ENCODE assay signal across 10 mouse cellular contexts in the genomic region with DNA sequence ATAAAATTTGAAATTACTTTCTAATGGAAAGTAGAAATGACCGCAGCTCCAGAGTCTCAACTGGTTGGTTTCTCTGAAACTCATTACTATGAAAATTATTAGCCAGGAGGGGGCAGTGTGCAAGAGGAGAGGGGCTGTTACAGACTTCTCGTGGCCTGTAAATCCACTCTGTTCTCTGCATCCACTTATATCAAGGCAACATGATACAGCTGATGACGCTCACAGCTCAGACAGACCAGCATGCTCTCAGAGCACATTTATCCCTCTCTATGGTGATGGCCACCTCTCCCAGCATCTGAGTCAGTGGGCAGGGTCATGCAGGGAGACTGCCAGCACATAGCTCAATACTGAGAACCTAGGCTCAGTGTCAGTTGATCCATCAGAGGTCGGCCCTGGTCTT.
DNase-seq lines count a peak whose midpoint lies in the region; ATAC-seq lines count a peak whose summit lies in the region.
"Had no signal": no experiment of that assay in that cellular context is flagged by ENCODE, and none has a peak within 500 bp of the region (broad histone marks: within the 10 kb centered on the region; RNA-seq: fewer than 3 reads in every experiment).

No protein-coding gene starts in this region.

- H3K4me3 ChIP-seq in limb, embryonic 11.5 days (ENCODE audit: low read depth, low read length), result no peak overlapping the region
- H3K4me3 ChIP-seq in limb, embryonic 10.5 days, result no peak overlapping the region
- no peak overlapping the region for H3K4me3 ChIP-seq in embryonic facial prominence, embryonic 15.5 days (replicated peaks)
- H3K4me3 ChIP-seq in midbrain, embryonic 14.5 days (replicated peaks; ENCODE audit: low read depth, low read length), result no peak overlapping the region
- H3K4me3 ChIP-seq in kidney, embryonic 15.5 days (replicated peaks), result no peak overlapping the region
- H3K4me3 ChIP-seq: limb, embryonic 13.5 days had no signal

- H3K4me2 ChIP-seq in limb, embryonic 11.5 days (ENCODE audit: low read depth, severe bottlenecking), result no peak overlapping the region
- no peak overlapping the region for H3K4me2 ChIP-seq in embryonic facial prominence, embryonic 15.5 days (replicated peaks)
- no peak overlapping the region for H3K4me2 ChIP-seq in midbrain, embryonic 14.5 days (ENCODE audit: low read length)
- no peak overlapping the region for H3K4me2 ChIP-seq in kidney, embryonic 15.5 days
- H3K4me2 ChIP-seq: limb, embryonic 13.5 days had no signal

- WGBS in limb, embryonic 11.5 days, result 65% methylated on average over 4 of the region's 4 CpGs
- 74% methylated on average over 4 of the region's 4 CpGs for WGBS in limb, embryonic 10.5 days
- WGBS in embryonic facial prominence, embryonic 15.5 days, result 52% methylated on average over 4 of the region's 4 CpGs
- WGBS in midbrain, embryonic 14.5 days, result 68% methylated on average over 4 of the region's 4 CpGs
- WGBS in kidney, embryonic 15.5 days, result 60% methylated on average over 4 of the region's 4 CpGs

- ATAC-seq in limb, embryonic 11.5 days (ENCODE audit: insufficient number of reproducible peaks, low FRiP score, low TSS enrichment, low read depth), result peak; percentile 37; the same call in 1 of the 2 replicates
- ATAC-seq in embryonic facial prominence, embryonic 15.5 days (ENCODE audit: insufficient number of reproducible peaks, low FRiP score, low TSS enrichment, low read depth), result peak; percentile 57; the same call in 1 of the 2 replicates
- no peak for ATAC-seq in midbrain, embryonic 14.5 days (ENCODE audit: low FRiP score, low TSS enrichment)
- ATAC-seq in kidney, embryonic 15.5 days (replicated peaks; ENCODE audit: low FRiP score), result no peak; the same call in 1 of the 2 replicates

- no peaks in the 10 kb centered on the region for H3K27me3 ChIP-seq in limb, embryonic 11.5 days (ENCODE audit: control insufficient read depth, insufficient read depth, low read length)
- H3K27me3 ChIP-seq in limb, embryonic 10.5 days (ENCODE audit: low read depth, poor library complexity, severe bottlenecking), result no peaks in the 10 kb centered on the region
- no peaks in the 10 kb centered on the region for H3K27me3 ChIP-seq in embryonic facial prominence, embryonic 15.5 days
- H3K27me3 ChIP-seq in midbrain, embryonic 14.5 days (ENCODE audit: control insufficient read depth, insufficient read depth, low read length), result no peaks in the 10 kb centered on the region
- no peaks in the 10 kb centered on the region for H3K27me3 ChIP-seq in kidney, embryonic 15.5 days
- H3K27me3 ChIP-seq: limb, embryonic 13.5 days had no signal

- H3K9ac ChIP-seq in limb, embryonic 11.5 days (ENCODE audit: low read length), result no peak overlapping the region
- H3K9ac ChIP-seq in embryonic facial prominence, embryonic 15.5 days, result no peak overlapping the region
- no peak overlapping the region for H3K9ac ChIP-seq in midbrain, embryonic 14.5 days (replicated peaks; ENCODE audit: low read length)
- H3K9ac ChIP-seq in kidney, embryonic 15.5 days, result no peak overlapping the region
- H3K9ac ChIP-seq: limb, embryonic 13.5 days had no signal

- H3K9me3 ChIP-seq in limb, embryonic 11.5 days (ENCODE audit: control insufficient read depth, low read length), result no peaks in the 10 kb centered on the region
- H3K9me3 ChIP-seq in limb, embryonic 10.5 days (replicated peaks), result no peaks in the 10 kb centered on the region
- H3K9me3 ChIP-seq in embryonic facial prominence, embryonic 15.5 days (replicated peaks), result no peaks in the 10 kb centered on the region
- H3K9me3 ChIP-seq in midbrain, embryonic 14.5 days (ENCODE audit: control insufficient read depth, low read length), result no peaks in the 10 kb centered on the region
- H3K9me3 ChIP-seq in kidney, embryonic 15.5 days (replicated peaks), result no peaks in the 10 kb centered on the region
- H3K9me3 ChIP-seq: limb, embryonic 13.5 days had no signal

- no peaks in the 10 kb centered on the region for H3K36me3 ChIP-seq in limb, embryonic 11.5 days (ENCODE audit: control insufficient read depth, insufficient read depth, low read length)
- peaks cover 21% of the 10 kb centered on the region for H3K36me3 ChIP-seq in limb, embryonic 10.5 days
- no peaks in the 10 kb centered on the region for H3K36me3 ChIP-seq in embryonic facial prominence, embryonic 15.5 days
- H3K36me3 ChIP-seq in midbrain, embryonic 14.5 days (ENCODE audit: control insufficient read depth, insufficient read depth, low read length), result peaks cover 13% of the 10 kb centered on the region; the same call in 1 of the 2 replicates
- H3K36me3 ChIP-seq in kidney, embryonic 15.5 days, result peaks cover 9% of the 10 kb centered on the region; the same call in 1 of the 2 replicates

- H3K27ac ChIP-seq in limb, embryonic 11.5 days (replicated peaks; ENCODE audit: low read depth, low read length), result no peak overlapping the region
- no peak overlapping the region for H3K27ac ChIP-seq in limb, embryonic 10.5 days
- H3K27ac ChIP-seq in embryonic facial prominence, embryonic 15.5 days (replicated peaks), result no peak overlapping the region
- no peak overlapping the region for H3K27ac ChIP-seq in midbrain, embryonic 14.5 days (replicated peaks; ENCODE audit: low read depth, low read length)
- no peak overlapping the region for H3K27ac ChIP-seq in kidney, embryonic 15.5 days
- H3K27ac ChIP-seq: limb, embryonic 13.5 days had no signal

- peak; percentile 20 for DNase-seq in embryo, embryonic 10 days (ENCODE audit: low spot score)
- no peak for DNase-seq in embryo, embryonic 9.5 days (ENCODE audit: extremely low spot score)
- DNase-seq in limb, embryonic 11.5 days (ENCODE audit: low spot score), result no peak
- no peak for DNase-seq in limb, embryonic 10.5 days (ENCODE audit: low spot score)
- peak; percentile 60 for DNase-seq in midbrain, embryonic 14.5 days
- DNase-seq in B cell, adult 2 months, result no peak
- DNase-seq: adrenal gland, postnatal 10 days had no signal

- H3K4me1 ChIP-seq in limb, embryonic 11.5 days (ENCODE audit: control insufficient read depth, insufficient read depth, low read length), result no peaks in the 10 kb centered on the region
- peaks cover 30% of the 10 kb centered on the region for H3K4me1 ChIP-seq in limb, embryonic 10.5 days
- H3K4me1 ChIP-seq in embryonic facial prominence, embryonic 15.5 days, result no peaks in the 10 kb centered on the region
- H3K4me1 ChIP-seq in midbrain, embryonic 14.5 days (ENCODE audit: control insufficient read depth, insufficient read depth, low read length), result no peaks in the 10 kb centered on the region
- peaks cover 40% of the 10 kb centered on the region for H3K4me1 ChIP-seq in kidney, embryonic 15.5 days

Comparison
In these comparisons a context has a peak if more than half of its experiments do, and no peak if none do; other contexts are left out.
1. DNase-seq: peak in embryo, embryonic 10 days (single experiment) and midbrain, embryonic 14.5 days (single experiment); none in embryo, embryonic 9.5 days (single experiment), limb, embryonic 11.5 days (single experiment), limb, embryonic 10.5 days (single experiment) and B cell, adult 2 months (0 of 2).
2. ATAC-seq: peak in limb, embryonic 11.5 days (single experiment) and embryonic facial prominence, embryonic 15.5 days (single experiment); none in midbrain, embryonic 14.5 days (single experiment) and kidney, embryonic 15.5 days (single experiment).